Mouse (Mus musculus): ENCODE measurements around the gene Fut7. TPM values are rescaled to one million over a fixed set of nuclear protein-coding genes. Genes with fewer than 3 reads are reported as not detected.

The Fut7 gene
- total and polyA plus RNA-seq, 3 experiments: 0.10 to 0.24 TPM; not detected in 1

DNA sequence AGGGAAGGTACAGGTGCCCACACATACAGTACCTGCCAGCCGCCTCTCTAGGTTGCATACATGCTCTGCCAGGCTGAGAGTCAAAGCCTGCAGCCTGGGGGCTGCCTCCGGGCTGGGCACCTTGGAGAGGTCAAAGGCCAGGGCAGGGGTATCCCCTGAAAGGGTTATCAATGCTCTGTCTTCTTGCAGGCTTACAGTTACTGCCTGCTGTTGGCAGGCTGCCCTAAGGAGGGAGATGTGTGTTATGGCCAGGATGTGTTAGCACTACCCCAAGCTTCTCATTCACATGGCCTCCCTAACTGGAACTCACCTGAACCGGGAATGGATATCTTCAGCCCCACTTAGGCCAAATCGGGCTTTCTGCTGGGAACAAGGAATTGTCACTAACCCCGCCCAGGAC is 37.1 kb downstream of the Fut7 start:
- no peak for DNase-seq

DNA sequence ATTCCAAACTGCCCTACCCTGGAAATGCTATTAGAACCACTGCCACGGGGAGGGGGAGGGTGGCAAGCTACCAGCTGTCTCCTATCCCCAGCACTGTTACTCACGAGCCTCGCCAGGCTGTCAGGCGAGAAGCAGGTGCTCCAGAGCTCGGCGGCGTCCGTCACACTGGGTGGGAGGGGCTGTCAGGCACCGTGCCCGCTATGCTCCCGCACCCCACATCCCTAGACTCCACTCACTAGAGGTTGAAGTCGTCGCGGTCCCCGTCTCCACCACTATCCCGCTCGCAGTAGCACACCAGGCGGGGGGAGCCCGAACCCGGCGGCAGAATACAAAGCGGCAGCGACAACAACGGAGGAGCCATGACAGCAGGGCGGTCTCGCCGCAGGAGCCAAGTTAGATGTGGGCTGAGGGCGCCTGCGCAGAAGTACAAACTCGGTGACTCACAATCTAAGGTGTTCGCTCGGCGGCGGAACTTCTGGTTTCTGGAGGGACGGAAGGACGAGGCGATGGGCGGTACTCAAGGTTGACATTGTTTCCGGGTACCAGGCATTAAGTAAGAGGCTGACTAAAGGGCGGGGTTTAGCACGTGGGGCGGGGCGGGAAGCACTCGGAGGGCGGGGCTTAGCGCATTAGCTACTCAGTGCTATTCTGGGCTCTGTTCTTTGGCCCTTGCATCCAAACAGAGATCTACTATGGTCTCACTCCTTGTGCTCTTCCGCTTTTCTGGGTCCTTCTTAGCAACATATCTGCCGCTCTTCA is 37.7 kb downstream of the Fut7 start, which contains the start of gene Paxx:
Paxx (minus strand) TSS at position 544 of the 759 bp plus-strand sequence.
- peak; percentile 95 for DNase-seq

DNA sequence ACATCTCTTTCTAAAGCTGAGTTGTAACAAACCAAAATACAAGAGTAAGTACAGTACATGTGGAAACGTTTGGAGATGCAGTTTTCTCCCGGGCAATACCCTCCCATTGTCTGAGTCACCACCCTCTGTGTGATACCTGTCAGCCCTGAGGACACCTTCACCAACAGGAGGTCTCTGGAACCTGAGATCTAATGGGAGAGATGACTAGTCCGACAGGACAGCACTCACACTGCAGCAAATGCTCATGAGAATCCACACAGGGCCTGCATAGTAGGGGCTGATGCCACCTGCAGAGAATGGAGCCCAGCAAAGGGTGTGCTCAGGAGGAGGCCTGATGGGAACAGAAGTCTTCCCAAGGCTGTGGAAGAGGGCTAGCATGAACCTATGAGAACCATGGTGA is 38.3 kb downstream of the Fut7 start:
- DNase-seq: no peak

DNA sequence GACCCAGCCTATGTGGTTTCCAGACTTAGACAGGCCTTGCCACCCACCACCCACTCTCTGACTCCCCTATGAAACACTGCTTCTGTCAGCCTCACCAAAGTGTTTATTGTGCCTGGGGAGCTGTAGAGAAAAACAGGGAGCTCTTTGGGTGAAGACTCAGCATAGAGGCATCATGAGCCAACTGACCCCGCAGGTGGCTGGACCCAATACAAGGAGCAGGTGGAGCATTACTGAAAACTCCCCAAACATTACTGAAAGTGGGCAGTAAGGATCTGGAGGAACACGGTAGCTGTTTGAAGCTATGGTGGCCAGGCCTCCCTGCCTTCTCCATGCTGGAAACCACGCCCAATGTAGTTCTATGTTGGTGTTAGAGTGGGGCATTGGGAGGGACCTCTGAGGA is 40.6 kb downstream of the Fut7 start:
- no peak for DNase-seq

DNA sequence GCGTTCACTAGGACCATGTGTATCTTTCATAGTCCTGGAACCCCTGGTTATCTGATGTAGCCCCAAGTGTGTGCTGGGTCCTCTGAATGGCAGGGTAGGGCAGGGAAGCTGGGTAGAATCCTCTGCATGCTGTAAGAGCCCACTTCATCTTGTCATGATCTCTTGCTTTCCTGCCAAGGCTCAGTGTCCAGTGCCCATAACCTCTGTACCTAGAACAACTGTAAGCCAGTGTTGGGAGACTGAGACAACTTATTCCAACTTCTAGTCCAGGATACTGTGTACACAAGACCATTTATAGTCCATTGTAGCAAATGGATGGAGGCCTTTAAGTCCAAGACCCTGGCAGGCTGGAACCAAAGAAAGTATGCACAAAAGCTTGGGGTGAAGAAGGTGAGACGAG is 42.2 kb downstream of the Fut7 start:
- DNase-seq: no peak

DNA sequence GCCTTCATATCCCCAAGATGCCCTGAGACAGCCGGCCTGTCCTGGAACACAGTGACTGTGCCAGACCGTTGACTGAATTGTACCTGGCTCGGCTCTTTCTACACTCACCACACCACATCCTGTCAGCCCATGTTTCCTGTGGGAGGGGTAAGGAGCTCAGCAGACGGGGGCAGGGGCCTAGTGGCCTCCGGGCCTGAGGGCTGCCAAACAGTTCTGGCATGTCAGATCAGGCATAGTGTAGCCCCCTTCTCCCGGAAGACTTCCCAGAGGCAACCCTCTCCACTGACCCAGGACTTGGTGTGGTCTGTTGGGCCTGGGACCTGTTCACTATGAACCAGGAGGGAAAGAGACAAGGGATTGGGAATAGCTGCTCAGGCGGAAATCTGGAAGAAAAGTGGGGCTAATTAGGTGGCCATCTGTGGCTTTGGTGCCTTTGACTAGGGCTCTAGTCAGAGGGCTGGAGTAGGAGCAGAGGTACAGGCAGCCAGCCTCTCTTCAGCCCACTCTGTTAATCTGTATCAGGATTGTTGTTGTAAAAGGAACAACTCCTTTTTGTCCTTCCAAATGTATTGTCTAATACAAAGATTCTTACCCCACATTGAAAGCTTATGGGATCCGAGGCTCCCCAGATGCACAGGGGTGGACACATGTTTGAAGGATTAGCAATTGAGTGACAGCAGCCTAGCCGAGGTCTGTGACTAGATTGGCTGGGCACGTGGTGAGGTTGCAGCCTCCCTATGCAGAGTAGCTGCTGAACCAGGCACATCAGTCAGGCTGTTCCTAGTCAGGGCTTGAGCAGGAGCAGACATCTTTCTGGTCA is 43.0 kb downstream of the Fut7 start:
- no peak for DNase-seq

DNA sequence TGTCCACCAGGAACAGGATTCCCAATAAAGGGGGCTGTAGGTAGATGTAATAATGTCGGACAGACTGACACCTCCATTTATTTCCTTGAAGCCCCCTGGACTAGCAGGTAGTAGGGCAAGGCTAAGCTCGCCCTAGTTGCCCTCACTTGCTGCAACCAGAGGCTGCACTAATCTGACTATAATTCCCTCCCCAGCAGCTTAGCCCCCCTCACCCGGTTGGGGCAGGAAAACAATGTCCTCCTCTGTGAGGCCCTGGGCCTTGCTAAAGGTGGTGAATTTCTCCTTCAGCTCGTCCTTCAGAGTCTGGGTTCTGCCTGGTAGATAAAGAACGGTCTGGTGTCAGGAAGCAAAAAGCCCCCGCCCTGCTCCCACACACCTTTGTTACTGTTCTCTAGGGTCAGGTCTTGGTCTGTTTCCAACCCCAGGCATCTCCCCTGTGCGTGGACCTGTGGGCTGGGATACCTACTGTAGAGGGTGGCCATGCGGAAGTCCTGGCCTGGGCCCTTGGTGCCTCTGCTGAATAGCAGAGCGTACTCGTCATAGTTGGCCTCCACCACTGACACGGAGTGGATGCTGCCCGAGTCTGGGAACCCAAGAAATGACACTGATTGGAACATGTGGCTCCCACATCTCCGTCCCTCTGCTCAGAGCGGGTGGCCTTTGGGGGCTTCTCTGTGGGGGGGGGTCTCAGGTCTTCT is 44.7 kb downstream of the Fut7 start:
- no peak for DNase-seq

DNA sequence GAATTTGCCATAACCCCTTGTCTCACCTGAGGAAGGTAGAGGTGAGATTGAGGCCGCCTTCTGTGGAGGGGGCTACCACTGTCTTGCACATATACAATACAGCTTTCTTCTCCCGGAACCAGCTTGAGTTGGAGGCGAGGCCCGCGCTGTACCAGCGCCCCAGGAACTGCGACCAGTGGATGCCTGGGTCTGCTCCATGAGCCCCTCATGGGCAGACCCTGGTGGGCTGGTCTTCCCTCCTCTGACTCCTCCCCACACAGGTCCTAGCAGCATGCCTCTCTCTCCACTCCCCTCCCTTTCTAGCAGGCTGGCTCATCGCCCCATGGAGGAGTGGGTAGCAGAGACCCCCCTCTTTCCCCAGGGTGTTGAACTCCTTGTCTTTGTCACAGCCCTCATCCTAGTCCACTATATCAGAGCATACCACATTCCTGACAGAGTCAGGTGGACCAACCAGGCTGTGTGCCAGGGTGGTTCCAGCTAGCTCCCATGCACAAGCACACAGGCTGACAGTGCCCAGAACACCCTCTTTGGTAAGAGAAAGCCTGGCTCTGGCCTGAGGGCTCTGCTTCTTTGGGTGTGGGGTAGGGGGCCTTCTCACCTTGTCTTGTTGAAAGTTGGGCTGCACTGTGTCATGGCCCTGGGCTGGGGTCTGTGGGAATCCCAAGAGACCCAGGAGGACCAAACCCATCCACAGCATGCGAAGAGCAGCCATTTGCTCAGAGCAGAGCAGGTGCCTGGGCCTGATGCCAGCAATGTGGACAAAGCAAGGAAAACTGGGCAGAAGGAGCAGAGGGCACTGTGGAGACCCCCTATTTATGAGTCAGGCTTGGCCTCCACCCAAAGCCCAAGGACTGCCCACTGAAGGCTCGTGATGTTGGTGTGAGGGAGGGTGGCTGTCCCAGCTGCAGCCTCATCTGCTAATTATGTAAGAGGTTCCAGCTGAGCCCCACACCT is 46.2 kb downstream of the Fut7 start:
- DNase-seq: no peak

DNA sequence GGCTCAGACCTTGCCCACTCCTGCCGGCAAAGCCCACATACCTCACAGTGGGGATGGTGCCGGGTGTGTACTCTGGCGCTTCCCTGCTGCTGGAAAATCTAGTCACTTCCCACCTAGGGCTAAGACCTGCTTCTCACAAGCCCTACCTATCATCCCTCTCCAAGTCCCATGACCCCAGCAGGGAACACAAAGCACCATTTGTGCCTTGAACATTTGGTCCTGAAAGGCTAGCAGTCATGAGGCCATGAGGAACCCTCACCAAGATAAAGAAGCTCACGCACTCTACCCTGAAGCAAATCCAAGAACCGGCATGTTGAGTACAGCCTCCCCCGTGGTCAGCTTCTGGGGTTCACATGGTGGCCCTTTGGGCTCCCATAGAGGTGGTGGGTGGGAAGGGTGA is 46.9 kb downstream of the Fut7 start, which contains the start of gene Ptgds:
Ptgds (minus strand) TSS at position 78 of the 400 bp plus-strand sequence.
- DNase-seq: no peak

DNA sequence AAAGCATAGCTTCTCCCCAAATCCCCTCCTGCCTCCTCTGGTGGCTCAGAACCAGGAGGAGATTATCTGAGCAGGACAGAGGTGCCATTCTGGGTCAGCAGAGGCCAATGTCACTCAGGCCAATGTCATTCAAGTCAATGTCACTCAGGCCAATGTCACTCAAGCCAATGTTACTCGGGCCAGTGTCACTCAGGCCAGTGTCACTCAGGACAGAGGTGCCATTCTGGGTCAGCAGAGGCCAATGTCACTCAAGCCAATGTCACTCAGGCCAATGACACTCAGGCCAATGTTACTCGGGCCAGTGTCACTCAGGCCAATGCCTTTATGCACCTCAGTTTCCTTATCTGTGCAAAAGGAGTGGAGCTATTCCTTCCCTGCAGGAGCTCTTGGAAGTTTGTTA is 49.5 kb downstream of the Fut7 start:
- DNase-seq: no peak

Small RNA genes within 50 kb of the gene (microRNA-seq; reads per million reads assigned to microRNA genes)
- 0.22 to 0.41 reads per million in 2 experiments for gene Mir3087

Other genes with a start within 250 kb of the Fut7 start
Only the 30 nearest of the 42 such genes appear.
- not detected for gene Rnf224, start 186.5 kb upstream of the Fut7 start, total RNA-seq (2021)
- not detected in 2 replicates for gene Rnf224, start 186.5 kb upstream of the Fut7 start, polyA plus RNA-seq (2012; rRNA removed)
- 1 to 10 TPM; 6.7 to 8.5 TPM for gene Rnf208, start 181.0 kb upstream of the Fut7 start, total RNA-seq (2021)
- gene Rnf208, start 181.0 kb upstream of the Fut7 start, polyA plus RNA-seq (2012; rRNA removed): 25.8 and 36.4 TPM in 2 replicates
- gene Cysrt1, start 180.8 kb upstream of the Fut7 start, total RNA-seq (2021): not detected
- gene Cysrt1, start 180.8 kb upstream of the Fut7 start, polyA plus RNA-seq (2012; rRNA removed): 0.12 TPM in 1 of 2 replicates, not detected in the other
- 1 to 10 TPM; 3.1 to 3.2 TPM for gene AL732309.1, start 176.4 kb upstream of the Fut7 start, total RNA-seq (2021)
- 21.7 and 22.6 TPM in 2 replicates for gene AL732309.1, start 176.4 kb upstream of the Fut7 start, polyA plus RNA-seq (2012; rRNA removed)
- gene Tmem203, start 167.8 kb upstream of the Fut7 start, total RNA-seq (2021): 10 to 100 TPM; 23.9 to 32.0 TPM
- 114 and 116 TPM in 2 replicates for gene Tmem203, start 167.8 kb upstream of the Fut7 start, polyA plus RNA-seq (2012; rRNA removed)
- gene Tprn, start 160.6 kb upstream of the Fut7 start, total RNA-seq (2021): 10 to 100 TPM in 1 of 2 experiments, 1 to 10 TPM in 1; 10.0 to 13.1 TPM
- 13.6 and 14.6 TPM in 2 replicates for gene Tprn, start 160.6 kb upstream of the Fut7 start, polyA plus RNA-seq (2012; rRNA removed)
- 10 to 100 TPM; 37.6 to 46.1 TPM for gene Ssna1, start 150.8 kb upstream of the Fut7 start, total RNA-seq (2021)
- 55.2 and 62.1 TPM in 2 replicates for gene Ssna1, start 150.8 kb upstream of the Fut7 start, polyA plus RNA-seq (2012; rRNA removed)
- 10 to 100 TPM; 78.8 to 82.7 TPM for gene Anapc2, start 150.8 kb upstream of the Fut7 start, total RNA-seq (2021)
- 93.1 and 110 TPM in 2 replicates for gene Anapc2, start 150.8 kb upstream of the Fut7 start, polyA plus RNA-seq (2012; rRNA removed)
- gene Tmem210, start 135.1 kb upstream of the Fut7 start, total RNA-seq (2021): not detected
- not detected in 2 replicates for gene Tmem210, start 135.1 kb upstream of the Fut7 start, polyA plus RNA-seq (2012; rRNA removed)
- not detected for gene Lrrc26, start 133.4 kb upstream of the Fut7 start, total RNA-seq (2021)
- not detected in 2 replicates for gene Lrrc26, start 133.4 kb upstream of the Fut7 start, polyA plus RNA-seq (2012; rRNA removed)
- 10 to 100 TPM in 1 of 2 experiments, 1 to 10 TPM in 1; 8.3 to 13.3 TPM for gene Grin1, start 104.1 kb upstream of the Fut7 start, total RNA-seq (2021)
- 15.3 and 16.4 TPM in 2 replicates for gene Grin1, start 104.1 kb upstream of the Fut7 start, polyA plus RNA-seq (2012; rRNA removed)
- gene Man1b1, start 90.9 kb upstream of the Fut7 start, total RNA-seq (2021): 10 to 100 TPM; 53.6 to 59.9 TPM
- 10.3 and 13.5 TPM in 2 replicates for gene Man1b1, start 90.9 kb upstream of the Fut7 start, polyA plus RNA-seq (2012; rRNA removed)
- 10 to 100 TPM; 34.2 to 38.5 TPM for gene Dpp7, start 66.9 kb upstream of the Fut7 start, total RNA-seq (2021)
- gene Dpp7, start 66.9 kb upstream of the Fut7 start, polyA plus RNA-seq (2012; rRNA removed): 47.1 and 55.0 TPM in 2 replicates
- gene Uap1l1, start 57.6 kb upstream of the Fut7 start, total RNA-seq (2021): 10 to 100 TPM; 15.0 to 22.7 TPM
- gene Uap1l1, start 57.6 kb upstream of the Fut7 start, polyA plus RNA-seq (2012; rRNA removed): 28.4 and 41.5 TPM in 2 replicates
- under 1 TPM in 1 of 2 experiments, not detected in 1; 0.23 TPM for gene Sapcd2, start 50.9 kb upstream of the Fut7 start, total RNA-seq (2021)
- 3.9 and 4.4 TPM in 2 replicates for gene Sapcd2, start 50.9 kb upstream of the Fut7 start, polyA plus RNA-seq (2012; rRNA removed)
- gene Entpd2, start 27.4 kb upstream of the Fut7 start, total RNA-seq (2021): 1 to 10 TPM; 3.7 to 7.2 TPM
- gene Entpd2, start 27.4 kb upstream of the Fut7 start, polyA plus RNA-seq (2012; rRNA removed): 21.1 and 24.7 TPM in 2 replicates
- gene Npdc1, start 23.9 kb upstream of the Fut7 start, total RNA-seq (2021): 100 to 1,000 TPM; 128 to 145 TPM
- 685 and 775 TPM in 2 replicates for gene Npdc1, start 23.9 kb upstream of the Fut7 start, polyA plus RNA-seq (2012; rRNA removed)
- 10 to 100 TPM; 32.1 to 42.7 TPM for gene Abca2, start 5.4 kb downstream of the Fut7 start, total RNA-seq (2021)
- gene Abca2, start 5.4 kb downstream of the Fut7 start, polyA plus RNA-seq (2012; rRNA removed): 86.8 and 118 TPM in 2 replicates
- under 1 TPM in 1 of 2 experiments, not detected in 1; 0.66 TPM for gene Clic3, start 33.6 kb downstream of the Fut7 start, total RNA-seq (2021)
- 1.6 and 3.4 TPM in 2 replicates for gene Clic3, start 33.6 kb downstream of the Fut7 start, polyA plus RNA-seq (2012; rRNA removed)
- 10 to 100 TPM; 33.3 to 35.2 TPM for gene Paxx, start 37.8 kb downstream of the Fut7 start, total RNA-seq (2021)
- gene Paxx, start 37.8 kb downstream of the Fut7 start, polyA plus RNA-seq (2012; rRNA removed): 85.9 and 124 TPM in 2 replicates
- 1 to 10 TPM; 2.5 to 2.7 TPM for gene Ptgds, start 46.8 kb downstream of the Fut7 start, total RNA-seq (2021)
- gene Ptgds, start 46.8 kb downstream of the Fut7 start, polyA plus RNA-seq (2012; rRNA removed): 4.9 and 5.6 TPM in 2 replicates
- gene Lcn12, start 70.6 kb downstream of the Fut7 start, total RNA-seq (2021): not detected
- gene Lcn12, start 70.6 kb downstream of the Fut7 start, polyA plus RNA-seq (2012; rRNA removed): not detected in 2 replicates
- 10 to 100 TPM; 83.9 to 89.5 TPM for gene Fbxw5, start 77.5 kb downstream of the Fut7 start, total RNA-seq (2021)
- 34.4 and 64.3 TPM in 2 replicates for gene Fbxw5, start 77.5 kb downstream of the Fut7 start, polyA plus RNA-seq (2012; rRNA removed)
- gene C8g, start 78.5 kb downstream of the Fut7 start, total RNA-seq (2021): 1 to 10 TPM; 1.5 to 2.0 TPM
- gene C8g, start 78.5 kb downstream of the Fut7 start, polyA plus RNA-seq (2012; rRNA removed): 2.7 and 3.0 TPM in 2 replicates
- gene Traf2, start 123.7 kb downstream of the Fut7 start, total RNA-seq (2021): 10 to 100 TPM; 22.3 to 29.0 TPM
- gene Traf2, start 123.7 kb downstream of the Fut7 start, polyA plus RNA-seq (2012; rRNA removed): 11.1 and 12.7 TPM in 2 replicates
- 100 to 1,000 TPM; 307 to 329 TPM for gene Edf1, start 134.6 kb downstream of the Fut7 start, total RNA-seq (2021)
- 127 and 140 TPM in 2 replicates for gene Edf1, start 134.6 kb downstream of the Fut7 start, polyA plus RNA-seq (2012; rRNA removed)
- gene Mamdc4, start 151.6 kb downstream of the Fut7 start, total RNA-seq (2021): 1 to 10 TPM; 2.3 to 7.4 TPM
- 4.2 and 8.8 TPM in 2 replicates for gene Mamdc4, start 151.6 kb downstream of the Fut7 start, polyA plus RNA-seq (2012; rRNA removed)
- gene Phpt1, start 152.0 kb downstream of the Fut7 start, total RNA-seq (2021): 10 to 100 TPM; 53.5 to 54.1 TPM
- 36.7 and 53.4 TPM in 2 replicates for gene Phpt1, start 152.0 kb downstream of the Fut7 start, polyA plus RNA-seq (2012; rRNA removed)
- 1 to 10 TPM; 1.4 to 2.1 TPM for gene Ajm1, start 158.5 kb downstream of the Fut7 start, total RNA-seq (2021)
- 10.5 and 13.5 TPM in 2 replicates for gene Ajm1, start 158.5 kb downstream of the Fut7 start, polyA plus RNA-seq (2012; rRNA removed)
- 10 to 100 TPM; 86.4 to 96.9 TPM for gene Rabl6, start 185.3 kb downstream of the Fut7 start, total RNA-seq (2021)
- 139 and 150 TPM in 2 replicates for gene Rabl6, start 185.3 kb downstream of the Fut7 start, polyA plus RNA-seq (2012; rRNA removed)

Data from adrenal gland, adult 2 months (tissue).